Mouse (Mus musculus) left cerebral cortex, postnatal 4 days (tissue): ENCODE results near the gene Lrrc42. TPM values are rescaled to one million over a fixed set of nuclear protein-coding genes. Genes with fewer than 3 reads are reported as not detected.

ENCODE experiments used
- DNase-seq: peaks from one replicate; pipeline ENCODE4 v3.0.0-alpha.2; 2022
- intact Hi-C: fragments of 180-260 bp; cut with DNase I; formaldehyde crosslinking; loops from one replicate; pipeline ENCODE4 v1.15.1; 2025
- total RNA-seq, 2 experiments: library from RNA; stranded (reverse); gene quantifications; 2 replicates each; pipeline ENCODE4 v1.2.3; 2021

Lrrc42 gene
- total RNA-seq, result 10 to 100 TPM; 40.3 to 44.8 TPM

DNA sequence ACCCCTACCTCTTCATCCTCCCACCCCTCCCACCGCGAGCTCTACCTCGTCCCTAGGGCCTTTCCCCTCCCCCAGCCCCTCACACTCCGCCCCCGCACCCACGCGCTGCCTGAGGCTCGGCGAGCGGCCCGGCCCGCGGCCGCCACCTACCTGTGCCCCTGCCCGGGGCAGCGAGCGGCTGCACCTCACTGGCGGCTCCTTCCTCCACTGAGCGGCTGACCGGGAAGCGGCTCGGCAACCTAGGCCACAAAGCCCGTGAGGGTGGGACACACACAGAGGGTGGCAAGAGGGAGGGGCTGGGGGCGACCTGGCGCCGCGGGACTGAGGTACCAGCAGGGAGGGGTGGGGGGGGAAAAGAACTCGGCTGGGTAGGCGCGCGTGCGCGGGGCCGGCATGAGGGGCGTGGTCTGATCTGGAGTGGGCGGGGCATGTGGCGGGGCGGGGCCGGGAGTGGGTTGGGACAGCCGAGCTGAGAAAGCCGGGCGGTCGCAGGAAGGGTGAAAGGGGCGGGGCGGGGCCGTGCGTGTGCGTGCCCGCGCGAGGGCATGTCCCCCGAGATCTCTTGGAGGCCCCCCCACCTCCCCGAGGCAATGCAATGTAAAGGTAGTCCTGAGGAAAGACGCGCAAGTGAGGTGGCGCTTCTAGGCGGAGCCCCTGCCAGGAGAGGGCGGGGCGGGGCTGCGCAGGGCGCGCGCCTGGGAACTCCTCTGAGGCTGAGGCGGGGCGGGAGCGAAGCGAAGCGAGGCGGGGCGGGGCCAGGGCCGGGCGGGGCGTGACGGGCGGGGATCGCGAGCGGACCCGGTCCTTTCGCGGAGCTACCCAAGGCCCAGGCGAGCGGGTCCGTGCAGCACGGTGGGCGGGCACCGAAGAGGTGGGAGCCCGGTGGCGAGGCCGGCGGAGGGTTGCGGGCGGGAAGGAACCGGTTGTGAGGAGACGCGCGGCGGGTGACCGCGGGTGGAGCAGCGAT, at the start of gene Lrrc42, which contains the start of gene Hspb11:
Gene Lrrc42, minus strand, starts transcription at position 408 of the 967 bp plus-strand sequence.
Gene Hspb11, plus strand, starts transcription at position 469 of the 967 bp plus-strand sequence.
- peak; percentile 99 for DNase-seq
- intact Hi-C loops, result loop anchor here (5.0 kb wide), 2 partner anchors 59 to 94 kb away; partner anchors contain the start of gene Yipf1

- intact Hi-C loops, result no loop called here
- DNase-seq, result no peak
These were observed 49.5 kb upstream of the Lrrc42 start for GRCm38 (mm10) chr4:107302832-107303231.

DNA sequence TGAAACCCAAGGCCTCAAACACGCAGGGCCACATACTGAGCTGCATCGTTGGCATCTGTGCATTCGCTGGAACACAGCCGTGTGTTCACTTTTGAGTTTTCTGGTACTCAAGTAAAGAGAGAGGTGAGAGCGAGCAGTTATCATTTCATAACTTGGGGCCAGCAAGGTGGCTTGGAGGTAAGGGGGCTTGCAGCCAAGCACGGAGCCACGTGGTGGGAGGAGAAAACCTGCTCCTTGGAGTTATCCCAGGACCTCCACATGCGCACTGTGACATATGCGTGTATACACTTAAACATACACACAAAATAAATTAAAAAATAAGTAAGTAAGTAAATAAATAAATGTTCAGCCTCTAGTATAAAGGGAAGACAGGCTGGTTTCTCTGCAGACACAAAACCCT, 48.9 kb upstream of the Lrrc42 start:
- DNase-seq, result no peak
- intact Hi-C loops, result no loop called here

DNA sequence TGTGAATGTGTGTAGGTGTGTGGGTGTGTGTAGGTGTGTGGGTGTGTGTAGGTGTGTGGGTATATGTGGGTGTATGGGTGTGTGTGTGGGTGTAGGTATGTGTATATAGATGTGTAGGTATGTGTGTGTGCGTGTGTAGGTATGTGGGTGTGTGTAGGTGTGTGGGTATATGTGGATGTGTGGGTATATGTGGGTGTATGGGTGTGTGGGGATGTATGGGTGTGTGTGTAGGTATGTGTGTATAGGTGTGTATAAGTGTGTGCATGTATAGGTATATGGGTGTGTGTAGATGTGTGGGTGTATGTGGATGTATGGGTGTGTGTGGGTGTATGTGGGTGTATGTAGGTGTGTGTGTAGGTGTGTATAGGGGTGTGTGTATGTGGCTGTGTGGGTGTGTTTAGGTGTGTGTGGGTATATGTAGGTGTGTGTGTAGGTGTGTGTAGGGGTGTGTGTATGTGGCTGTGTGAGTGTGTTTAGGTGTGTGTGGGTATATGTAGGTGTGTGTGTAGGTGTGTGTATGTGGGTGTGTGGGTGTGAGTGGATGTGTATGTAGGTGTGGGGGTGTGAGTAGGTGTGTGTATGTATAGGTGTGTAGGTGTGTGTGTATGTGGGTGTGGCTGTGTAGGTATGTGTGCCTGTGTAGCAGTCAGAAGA, 47.7 kb upstream of the Lrrc42 start:
- no peak for DNase-seq
- intact Hi-C loops, result no loop called here

DNA sequence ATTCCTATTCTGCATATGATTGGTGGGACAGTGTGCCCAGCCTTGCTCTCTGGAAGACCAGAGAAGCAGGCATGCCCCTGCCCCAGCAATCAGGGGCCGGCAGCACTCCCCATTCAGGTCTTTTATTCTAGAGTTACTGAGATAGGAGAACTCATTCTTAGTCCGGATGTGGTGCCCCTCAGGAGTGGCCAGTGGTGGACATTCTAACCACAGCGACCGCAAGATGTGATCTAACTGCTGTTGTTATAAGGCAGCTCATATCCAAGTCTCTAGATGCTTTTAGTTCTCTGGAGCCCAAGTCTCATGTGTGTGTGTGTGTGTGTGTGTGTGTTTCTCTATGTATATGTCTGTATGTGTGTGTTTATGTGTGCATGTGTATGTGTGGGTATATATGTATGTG, 47.0 kb upstream of the Lrrc42 start:
- intact Hi-C loops, result no loop called here
- no peak for DNase-seq

DNA sequence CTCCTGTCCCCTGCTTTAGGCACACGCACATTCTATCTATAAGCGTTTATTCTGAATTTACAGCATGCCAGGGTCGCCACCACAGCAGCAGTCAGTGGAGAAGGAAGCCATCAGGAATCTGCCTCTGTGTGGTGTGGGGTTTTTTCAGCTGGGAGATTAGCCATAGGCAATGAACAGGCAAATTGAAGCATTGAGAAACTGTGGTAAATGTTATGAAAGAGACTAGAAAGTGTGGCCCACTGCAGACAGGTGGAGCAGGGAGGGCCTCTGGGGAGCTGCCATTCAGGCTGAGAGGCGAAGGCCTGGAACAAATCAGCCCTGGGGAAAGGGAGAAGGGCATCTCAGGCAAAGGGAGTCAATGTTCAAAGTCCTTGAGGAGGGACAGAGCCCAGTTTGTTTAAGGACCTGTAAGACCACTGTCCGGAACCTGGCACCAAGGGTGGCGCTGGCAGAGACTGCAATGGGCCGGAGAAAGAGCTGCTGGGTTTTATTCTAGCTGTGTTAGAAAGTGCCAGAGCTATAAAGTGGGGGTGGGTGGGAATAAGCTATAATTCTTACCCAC, 46.5 kb upstream of the Lrrc42 start:
- no peak for DNase-seq
- intact Hi-C loops, result no loop called here

GRCm38 (mm10) chr4:107298071-107298606, 44.8 kb upstream of the Lrrc42 start:
- no peak for DNase-seq
- intact Hi-C loops, result no loop called here

DNA sequence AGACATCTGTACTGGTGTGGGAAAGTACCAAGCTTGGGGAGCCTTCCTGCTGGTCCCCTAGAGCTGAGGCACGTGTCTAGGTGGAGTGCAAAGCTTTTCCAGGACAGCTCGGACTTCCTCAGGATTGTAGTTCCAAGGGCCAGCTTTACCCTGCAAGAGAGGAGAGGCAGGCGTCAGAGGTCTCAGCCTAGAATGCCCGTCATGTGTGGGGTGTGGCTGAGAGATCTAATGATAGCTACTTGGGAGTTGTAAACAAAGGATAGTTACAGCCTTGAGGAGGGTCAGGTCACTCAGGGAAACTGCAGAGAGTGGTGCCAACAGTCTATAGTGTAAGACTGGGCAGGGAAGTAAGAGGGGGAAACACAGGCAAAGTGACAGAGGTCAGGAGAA, 38.9 kb upstream of the Lrrc42 start:
- intact Hi-C loops, result no loop called here
- no peak for DNase-seq

DNA sequence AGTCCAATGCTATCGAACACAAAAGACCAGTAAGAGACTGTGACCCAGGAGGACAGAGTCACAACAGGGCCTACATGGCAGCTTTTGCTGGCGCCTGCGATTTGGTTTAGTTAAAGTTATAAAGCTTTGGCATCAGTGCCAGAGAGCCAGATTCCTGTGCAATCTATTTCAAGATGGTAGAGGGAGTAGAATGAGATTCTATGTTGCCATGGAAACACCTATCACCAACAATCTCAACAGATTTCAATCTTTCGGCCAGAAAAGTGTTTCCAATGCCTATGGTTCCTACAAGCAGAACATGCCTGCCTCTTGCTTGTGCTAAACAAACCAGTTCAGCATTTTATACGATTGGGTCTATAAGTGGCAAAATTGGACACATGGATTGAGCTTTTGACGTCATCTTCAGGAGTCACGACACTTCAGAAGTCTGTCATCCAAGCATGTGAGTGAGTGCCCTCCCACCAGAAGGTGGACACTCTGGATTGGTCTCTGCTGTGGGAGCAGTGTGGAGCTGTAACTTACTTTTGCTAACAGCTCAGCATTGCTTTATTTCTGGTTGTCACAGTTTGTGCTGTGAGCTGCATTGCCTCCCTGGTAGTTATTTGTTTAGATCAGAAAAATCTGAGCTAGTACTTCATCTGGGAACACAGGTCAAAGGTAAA, 38.4 kb upstream of the Lrrc42 start:
- DNase-seq, result no peak
- intact Hi-C loops, result no loop called here

- no peak for DNase-seq
- intact Hi-C loops, result no loop called here
These were observed 34.2 kb upstream of the Lrrc42 start for GRCm38 (mm10) chr4:107287517-107287916.

GRCm38 (mm10) chr4:107286386-107286785, 33.1 kb upstream of the Lrrc42 start:
- intact Hi-C loops, result no loop called here
- DNase-seq, result no peak

DNA sequence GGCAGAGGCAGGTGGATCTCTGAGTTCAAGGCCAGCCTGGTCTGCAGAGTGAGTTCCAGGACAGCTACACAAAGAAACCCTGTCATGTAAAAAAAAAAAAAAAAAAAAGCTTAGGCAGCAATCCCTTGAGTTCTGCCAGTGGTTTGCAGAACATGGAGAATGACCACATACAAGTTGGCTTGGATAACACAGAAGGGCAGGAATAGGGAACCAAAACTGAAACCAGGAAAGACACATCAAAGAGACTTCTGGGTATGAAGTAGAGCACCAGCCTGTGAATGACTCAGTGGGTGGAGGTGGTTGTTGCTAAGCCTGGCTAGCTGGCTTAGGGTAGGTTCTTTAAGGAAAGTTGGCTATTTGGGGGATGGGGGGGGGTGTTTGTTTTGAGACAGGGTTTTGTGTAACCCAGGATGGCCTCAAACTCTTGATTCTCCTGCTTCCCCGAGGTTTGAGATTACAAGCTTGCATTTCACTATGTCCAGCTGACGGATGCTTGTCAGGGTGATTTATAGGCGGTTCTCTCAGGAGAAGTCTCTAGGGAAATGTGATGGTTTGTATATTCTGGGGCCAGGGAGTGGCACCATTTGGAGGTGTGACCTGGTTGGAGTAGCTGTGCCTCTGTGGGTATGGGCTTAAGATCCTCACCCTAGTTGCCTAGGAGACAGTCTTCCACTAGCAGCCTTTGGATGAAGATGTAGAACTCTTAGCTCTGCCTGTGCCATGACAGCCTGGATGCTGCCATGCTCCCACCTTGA, 32.3 kb upstream of the Lrrc42 start:
- intact Hi-C loops, result no loop called here
- DNase-seq, result no peak

DNA sequence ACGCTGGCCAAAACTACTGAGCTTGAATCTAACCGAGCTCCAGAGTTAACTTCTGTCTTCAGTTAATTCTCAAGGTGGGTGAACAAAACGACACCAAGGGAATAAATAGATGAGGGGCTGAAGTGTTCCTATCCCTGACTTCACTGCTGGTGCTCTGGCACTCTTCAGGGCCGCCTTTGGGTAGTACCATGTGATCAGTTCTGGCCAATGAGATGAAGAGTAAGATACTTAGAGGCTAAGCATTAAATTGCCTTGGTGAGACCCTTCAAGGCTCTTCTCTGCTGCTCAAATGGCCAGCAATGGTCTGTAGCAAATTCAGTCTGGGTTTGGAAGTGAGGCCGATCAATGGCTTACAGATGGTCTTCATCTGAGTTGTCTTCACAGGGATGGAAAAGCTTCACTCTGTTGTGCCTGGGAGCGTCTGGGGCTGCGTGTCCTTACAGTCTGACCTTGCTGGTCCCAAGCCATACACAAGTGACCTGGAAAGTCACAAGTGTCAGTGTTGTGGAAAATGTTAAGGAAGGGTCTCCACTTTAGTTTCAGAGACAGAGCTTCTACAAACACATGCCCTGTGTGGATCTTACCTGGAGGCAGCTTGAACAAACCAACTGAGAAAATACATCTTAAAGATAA, 27.6 kb upstream of the Lrrc42 start:
- no peak for DNase-seq
- intact Hi-C loops, result no loop called here

DNA sequence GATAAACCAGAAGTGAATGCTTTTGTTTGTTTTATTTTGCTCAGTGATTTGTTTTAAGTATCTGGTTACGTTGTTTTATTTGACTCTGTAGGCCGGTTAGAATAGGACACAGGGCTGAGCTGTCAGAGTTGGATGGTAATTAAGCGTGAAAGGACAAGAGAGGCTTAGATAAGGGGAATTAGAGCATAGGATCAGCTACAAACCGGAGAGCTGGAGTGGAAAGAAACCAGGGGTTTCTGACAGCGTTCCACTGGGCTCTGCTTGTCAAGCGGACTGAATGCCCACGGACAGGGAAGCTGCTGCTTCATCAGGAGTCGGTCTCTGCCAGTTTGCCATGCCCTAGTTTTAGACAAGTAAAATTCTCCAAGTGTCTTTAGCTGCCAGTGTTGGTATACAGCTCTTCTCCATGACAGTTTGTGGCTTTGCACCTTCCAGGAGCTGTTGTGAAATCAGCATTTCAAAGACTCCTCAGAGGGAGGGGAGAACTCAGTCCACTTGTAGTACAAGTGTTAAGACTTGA, 24.9 kb upstream of the Lrrc42 start:
- peak; percentile 29 for DNase-seq
- intact Hi-C loops, result no loop called here

DNA sequence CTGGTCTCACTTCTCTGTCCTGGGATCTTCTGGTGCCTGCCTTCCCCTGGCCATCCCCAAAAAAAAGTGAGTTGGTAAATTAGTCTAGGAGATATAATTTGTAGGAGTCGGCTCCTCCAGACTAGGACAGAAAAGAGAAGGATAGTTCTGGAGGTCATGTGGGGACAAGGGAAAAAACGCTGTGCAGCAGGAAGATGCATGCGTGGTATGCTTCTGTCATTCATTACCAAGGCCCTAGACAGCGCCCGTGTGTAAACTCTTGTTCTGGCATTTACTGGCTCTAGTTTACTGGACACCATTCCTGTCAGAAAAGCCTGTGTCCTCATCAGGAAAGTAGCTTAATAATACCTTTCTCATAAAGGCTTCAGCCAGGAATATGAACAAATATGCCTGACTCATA, 21.2 kb upstream of the Lrrc42 start:
- intact Hi-C loops, result no loop called here
- no peak for DNase-seq

GRCm38 (mm10) chr4:107273683-107274082, 20.4 kb upstream of the Lrrc42 start:
- no peak for DNase-seq
- intact Hi-C loops, result no loop called here

GRCm38 (mm10) chr4:107260001-107260400, 6.7 kb upstream of the Lrrc42 start:
- no peak for DNase-seq
- intact Hi-C loops, result no loop called here

DNA sequence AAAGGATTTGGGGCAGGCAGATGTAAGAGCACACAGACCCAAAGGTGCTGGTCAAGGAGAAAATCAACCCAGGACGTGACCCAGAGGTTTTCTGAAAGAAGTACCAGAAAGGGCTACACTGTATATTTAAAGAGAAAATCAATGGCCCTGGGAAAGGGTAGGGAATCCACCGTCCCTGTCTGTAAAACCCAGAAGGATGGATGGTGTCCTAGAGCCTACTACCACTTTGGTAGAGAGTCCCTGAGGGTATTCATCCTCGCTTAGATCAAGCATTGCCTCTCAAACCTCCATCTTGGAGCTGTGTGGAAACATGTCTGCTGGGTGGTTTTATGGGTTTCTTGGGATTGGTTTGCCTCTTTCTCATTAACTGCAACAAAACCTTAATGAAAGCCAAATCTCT, 1.1 kb upstream of the Lrrc42 start:
- DNase-seq, result no peak

DNA sequence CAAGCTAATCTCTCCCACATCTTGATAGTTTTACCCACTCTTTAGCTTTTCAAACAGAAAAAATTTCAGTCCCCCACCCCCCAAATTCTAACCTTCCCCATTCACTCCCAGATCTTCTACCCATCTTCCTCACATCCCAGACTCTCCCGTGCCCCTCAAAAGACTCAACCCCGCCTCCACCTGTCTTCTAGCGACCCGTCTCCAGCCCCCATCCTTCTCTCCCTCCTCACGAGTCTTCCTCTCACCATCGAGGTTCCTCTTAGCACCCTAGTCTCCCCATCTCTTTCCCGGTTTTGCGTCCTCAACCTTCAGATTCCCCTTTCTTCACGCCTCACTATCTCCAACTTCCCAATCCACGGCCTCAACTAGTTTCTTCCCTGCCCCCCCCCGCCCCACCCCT, 810 bp downstream of the Lrrc42 start:
- intact Hi-C loops, result loop anchor here (5.0 kb wide), 2 partner anchors 60 to 95 kb away; partner anchors contain the start of gene Yipf1
- DNase-seq, result peak; percentile 1

More for the DNA sequence above, 1.1 kb upstream of the Lrrc42 start:
- intact Hi-C loops, result loop anchor here (5.0 kb wide), 2 partner anchors 58 to 93 kb away; partner anchors contain the start of gene Yipf1
